Mouse (Mus musculus): ENCODE results near the gene Fyn.

Fyn gene

DNA sequence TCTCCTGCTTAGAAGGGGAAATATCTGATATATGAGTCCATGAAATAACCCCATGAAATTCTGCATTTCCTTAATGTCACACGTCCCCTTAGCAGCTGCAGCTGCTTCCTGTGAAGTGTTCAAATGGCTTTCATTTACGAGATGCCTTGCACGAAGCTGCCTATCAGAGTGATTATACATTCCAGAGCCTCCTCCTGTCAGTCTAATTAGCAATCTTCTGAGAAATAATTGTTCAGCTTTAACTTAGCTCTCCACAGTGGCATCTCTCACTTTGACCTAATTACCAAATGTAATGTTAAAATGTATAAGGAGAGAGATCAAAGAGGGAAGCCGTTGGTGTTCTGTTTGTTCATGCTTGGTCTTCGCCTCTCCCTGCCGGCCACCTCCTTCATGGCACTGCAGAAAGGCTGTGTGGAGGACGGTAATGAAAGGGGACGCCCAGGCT is 115.7 kb downstream of the Fyn start:
- no peak for DNase-seq

- no peak for DNase-seq
Measured at GRCm38 (mm10) chr10:39484892-39485291, 116.2 kb downstream of the Fyn start.

DNA sequence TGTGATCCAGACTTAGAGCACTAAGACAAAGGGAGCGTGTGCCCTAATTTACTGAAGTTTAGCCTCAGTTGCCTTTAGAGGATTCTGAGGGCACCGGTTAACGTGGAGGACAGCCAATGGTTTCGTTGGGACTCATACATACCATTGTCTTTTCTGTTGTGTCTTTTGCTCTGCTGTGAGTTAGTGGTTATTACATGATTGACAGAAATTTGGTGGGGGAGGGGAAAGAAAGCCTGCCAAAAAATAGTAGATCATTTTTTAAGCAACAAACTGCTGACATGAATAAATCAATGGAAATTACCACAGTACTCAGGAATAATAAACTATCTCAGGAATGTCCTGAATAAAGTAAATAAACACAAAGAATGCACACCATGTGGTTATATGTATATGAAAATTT is 117.3 kb downstream of the Fyn start:
- DNase-seq, result no peak

- no peak for DNase-seq
Measured at GRCm38 (mm10) chr10:39486501-39487450, 118.1 kb downstream of the Fyn start.

DNA sequence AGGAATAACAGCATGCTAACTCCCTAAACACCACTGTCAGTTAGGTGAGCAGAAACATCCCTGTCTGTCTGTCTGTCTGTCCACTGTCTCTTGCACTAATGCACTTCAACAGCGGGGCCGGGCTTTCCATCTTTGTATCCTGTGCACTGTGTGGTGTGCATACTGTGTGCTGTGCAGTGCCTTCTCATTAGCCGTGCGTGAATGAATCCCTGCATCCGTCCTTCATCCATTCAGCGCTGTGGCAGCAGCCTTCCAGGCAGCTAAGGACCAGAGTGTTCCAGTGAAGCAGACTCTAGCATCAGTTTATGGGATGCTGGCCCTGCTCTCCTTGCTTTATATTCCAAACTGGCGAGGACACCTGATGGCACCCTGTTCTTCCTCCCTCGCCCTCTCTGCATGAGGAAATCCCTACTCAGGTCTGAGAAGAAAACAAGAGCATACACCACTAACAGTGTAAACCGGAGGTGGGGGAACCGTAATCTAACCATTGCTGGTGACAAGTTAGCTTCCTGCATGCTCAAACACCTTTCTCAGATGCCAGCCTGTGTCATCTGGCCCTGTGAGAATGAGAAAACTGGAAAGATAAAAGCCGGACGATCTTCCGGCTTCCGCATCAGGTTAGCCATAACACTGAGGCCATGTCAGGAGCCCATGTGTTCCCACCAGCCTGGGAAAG is 119.2 kb downstream of the Fyn start:
- no peak for DNase-seq

- no peak for DNase-seq
Measured at GRCm38 (mm10) chr10:39488542-39488941, 119.9 kb downstream of the Fyn start.

- no peak for DNase-seq
Measured at GRCm38 (mm10) chr10:39488956-39489355, 120.3 kb downstream of the Fyn start.

DNA sequence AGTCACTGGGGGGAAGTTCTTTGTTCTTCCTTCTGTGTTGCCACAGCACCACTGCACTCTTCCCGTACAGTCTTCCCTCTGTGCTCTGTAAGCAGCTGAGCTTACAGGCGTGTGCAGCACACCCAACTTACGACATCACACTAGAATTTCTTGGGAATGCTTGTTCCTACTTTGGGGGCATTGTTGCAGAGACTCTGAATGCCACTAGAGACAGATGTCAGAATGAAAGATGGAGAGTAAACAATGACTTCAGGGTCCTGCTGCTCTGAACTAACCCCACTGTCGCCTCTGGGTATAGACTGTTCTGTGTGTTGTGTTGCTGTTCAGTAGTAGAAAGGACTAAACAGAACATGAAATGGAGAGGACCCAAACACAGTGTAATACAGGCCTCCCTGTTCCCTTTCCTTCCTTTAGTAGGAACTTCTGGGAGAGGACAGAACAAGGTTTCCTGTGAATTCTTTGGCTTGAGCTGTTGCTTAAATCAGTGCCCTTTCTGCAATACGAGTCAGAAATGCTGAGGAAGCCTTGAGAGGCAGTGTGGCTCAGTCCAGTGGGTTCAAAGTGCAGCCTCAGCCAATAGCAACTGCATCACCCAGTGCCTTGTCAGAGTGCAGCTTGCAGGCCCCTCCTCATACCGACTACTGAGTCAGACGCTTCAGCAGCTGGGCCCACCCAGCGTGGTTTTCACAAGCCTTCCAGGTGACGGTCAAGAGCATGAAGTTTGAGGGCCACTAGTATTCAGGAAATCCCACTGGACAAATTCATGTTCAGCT is 121.9 kb downstream of the Fyn start:
- no peak for DNase-seq

DNA sequence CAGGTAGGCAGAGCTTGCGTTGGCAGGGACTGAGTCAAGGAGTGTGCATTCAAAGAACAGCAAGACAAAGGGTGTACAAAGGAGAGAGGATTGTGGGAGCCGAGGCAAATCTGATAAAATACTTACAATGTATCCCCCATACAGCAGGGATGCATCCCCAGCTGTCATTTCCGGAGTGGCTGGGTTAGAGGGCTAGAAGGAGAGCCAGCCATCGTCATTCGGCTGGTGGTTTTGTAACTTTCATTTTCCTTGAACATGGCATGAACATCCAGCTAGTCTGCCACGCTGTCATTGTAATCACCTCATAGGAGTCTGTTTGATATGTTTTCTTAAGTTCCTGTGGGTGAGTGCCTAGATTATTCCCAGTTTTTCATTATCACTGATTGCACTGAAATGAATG is 123.5 kb downstream of the Fyn start:
- DNase-seq, result no peak

DNA sequence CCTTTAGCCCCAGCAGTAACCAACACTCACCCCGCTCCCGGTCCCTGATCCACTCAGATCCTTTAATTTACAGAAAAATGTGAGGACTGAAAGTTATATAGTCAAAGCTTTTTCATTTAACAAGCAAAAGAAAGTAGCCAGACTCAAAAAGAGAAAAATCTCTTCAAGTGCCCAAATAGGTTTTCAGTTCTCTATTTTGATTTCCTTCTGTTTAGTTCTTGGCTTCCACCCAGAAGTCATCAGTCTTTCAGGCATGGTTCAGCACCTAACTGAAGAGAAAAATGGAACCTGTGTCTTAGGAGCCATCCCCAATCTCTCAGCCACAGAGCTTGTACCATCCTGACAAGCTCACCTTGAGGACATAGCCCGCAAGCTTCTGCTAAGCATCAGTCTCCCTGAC is 124.4 kb downstream of the Fyn start:
- no peak for DNase-seq

DNA sequence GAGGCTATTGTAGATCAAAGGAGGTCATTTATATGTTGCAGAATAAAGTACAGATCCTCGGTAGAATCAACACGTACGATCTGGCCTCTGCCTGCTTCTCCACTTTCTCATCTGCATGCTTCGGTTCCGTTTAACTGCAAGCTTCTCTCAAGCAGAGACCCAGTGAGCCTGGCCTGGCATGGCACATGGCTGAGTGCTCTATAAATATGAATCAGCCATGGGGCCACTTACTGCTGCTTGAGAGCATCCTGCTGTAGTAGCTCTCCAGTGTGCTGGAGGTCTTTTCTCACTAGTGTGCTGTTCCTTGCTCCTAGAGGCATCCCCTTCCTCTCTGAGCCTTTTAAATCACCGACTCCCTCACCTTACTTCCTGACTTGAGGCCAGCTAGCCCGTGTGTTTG is 130.0 kb downstream of the Fyn start:
- DNase-seq, result peak in 1 of 2 experiments; percentile 52

DNA sequence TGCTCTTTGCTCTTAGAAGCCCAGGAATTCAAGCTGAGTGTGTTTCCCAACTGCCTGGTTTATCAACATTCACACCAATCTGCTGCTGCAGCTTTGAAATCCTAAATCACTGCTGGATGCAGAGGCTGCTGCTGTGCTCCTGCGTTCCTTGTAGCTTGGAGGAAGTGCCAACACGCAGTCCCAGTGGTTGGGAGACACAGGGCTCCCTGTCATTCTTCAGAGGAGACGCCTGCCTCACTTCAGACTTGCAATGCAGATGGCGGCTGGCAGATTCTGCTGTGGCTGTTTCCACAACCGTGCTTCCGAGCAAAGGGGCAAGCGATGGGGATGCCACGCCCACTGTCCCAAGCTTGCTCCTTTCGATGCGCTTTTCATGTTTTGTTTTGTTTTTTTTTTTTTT is 132.9 kb downstream of the Fyn start:
- DNase-seq, result no peak

GRCm38 (mm10) chr10:39501977-39502706 is 133.5 kb downstream of the Fyn start:
- peak; percentile 75 to 78 for DNase-seq

- DNase-seq, result no peak
Measured at GRCm38 (mm10) chr10:39503331-39503730, 134.7 kb downstream of the Fyn start.

DNA sequence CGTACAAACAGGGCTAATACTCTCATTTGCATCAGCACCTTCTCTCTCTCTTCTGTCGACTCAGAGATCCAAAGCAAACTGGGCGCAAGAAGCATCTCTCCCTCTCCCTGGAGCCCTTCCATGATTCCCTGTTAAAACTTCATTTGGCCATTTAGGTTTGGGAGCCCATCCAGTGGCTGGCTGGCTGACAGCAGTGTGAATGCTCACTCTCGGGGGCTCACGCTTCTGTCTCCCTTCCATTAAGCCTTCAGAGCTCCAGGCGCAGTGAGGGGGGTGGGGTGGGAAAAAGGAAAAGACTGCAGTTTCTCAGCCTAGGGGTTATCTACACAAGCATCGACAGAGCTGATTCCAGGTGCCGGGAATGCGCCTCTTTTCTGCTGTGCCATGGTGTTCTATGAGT is 136.4 kb downstream of the Fyn start:
- DNase-seq, result no peak

- DNase-seq, result no peak
Measured at GRCm38 (mm10) chr10:39505621-39506020, 137.0 kb downstream of the Fyn start.

DNA sequence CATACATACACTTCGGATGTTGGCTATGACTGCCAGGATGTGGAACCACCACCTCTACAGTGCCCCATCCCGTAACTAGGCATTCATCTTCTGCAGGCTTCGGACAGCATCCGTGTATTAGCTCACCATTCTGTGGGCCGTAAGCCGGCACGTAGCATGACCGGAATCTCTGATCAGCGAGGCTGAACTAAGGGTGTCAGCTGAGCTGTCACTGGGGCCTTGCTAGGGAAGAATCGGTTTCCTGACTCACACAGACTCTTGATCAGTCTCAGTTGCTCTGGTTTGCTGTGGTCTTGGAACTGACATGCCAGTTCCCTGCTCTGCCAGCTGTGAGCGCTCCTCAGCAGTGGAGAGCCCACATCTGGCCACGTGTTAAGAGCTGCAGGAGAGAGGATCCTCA is 137.7 kb downstream of the Fyn start:
- DNase-seq, result no peak

DNA sequence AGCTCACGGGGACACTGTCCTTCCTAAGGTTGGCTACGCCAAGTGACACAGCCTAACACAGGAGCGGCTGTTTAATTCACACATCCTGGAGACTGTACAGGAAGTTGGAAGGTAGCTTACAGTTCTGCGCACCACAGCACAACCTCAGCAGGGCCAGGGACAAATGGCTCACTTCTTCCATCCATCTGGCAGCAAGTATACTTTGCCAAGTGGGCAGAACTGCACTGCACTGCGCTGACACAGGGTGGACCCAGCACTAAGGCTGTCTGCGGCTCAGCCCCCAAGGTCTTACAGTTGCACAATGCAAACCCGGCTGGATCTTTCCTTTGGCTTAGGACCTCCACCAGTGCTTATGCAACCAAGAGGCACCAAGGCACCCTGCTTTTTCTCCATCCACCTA is 138.2 kb downstream of the Fyn start:
- peak; percentile 61 to 64 for DNase-seq

GRCm38 (mm10) chr10:39508801-39509200 is 140.1 kb downstream of the Fyn start:
- no peak for DNase-seq

DNA sequence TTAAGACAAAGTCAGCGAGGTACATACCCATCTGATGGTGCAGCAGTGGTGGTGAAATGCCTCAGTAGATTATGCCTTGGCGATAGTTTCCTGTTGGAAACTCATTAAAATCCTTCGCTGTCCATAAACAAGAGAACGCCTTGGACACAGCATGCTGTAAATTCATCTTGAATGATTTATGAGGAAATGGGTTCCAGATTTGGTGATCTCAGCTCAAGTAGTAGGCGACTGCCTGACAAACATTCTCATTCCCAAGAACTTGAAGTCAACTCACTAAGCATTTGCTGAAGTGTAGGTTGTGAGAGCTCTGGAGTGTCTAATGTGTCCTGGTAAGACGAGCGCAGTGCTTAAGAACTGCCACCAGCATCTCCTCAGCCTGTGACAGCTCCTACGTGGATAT is 141.3 kb downstream of the Fyn start:
- DNase-seq, result no peak

- DNase-seq, result no peak
Measured at GRCm38 (mm10) chr10:39512631-39513314, 144.1 kb downstream of the Fyn start.

DNA sequence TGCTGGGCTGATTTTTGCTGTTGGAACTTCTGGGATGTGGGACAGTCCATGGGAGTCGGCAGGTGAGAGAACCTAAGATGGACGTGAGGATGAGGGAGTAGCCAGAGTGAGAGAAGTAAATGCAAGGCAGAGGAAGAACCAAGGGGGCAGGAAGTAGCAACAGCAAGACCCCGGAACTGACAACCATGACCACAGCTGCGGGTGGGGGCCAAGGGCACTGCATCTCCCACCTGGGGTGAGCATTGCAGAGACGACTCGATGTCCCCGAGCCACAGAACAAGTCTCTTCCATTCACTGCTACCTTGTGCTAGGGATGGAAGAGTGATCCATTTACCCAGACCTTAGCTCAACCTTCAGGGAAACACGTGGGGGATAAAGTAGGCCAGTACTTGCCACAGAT is 146.3 kb downstream of the Fyn start:
- no peak for DNase-seq
